Mouse (Mus musculus) ZHBTc4 (cell line): ENCODE measurements around the gene Lgalsl.

Experiments used
- DNase-seq: peaks from one replicate; pipeline ENCODE4 v3.0.0-alpha.2; 2011; ENCODE audit warnings: low read depth, low spot score

The Lgalsl gene

DNA sequence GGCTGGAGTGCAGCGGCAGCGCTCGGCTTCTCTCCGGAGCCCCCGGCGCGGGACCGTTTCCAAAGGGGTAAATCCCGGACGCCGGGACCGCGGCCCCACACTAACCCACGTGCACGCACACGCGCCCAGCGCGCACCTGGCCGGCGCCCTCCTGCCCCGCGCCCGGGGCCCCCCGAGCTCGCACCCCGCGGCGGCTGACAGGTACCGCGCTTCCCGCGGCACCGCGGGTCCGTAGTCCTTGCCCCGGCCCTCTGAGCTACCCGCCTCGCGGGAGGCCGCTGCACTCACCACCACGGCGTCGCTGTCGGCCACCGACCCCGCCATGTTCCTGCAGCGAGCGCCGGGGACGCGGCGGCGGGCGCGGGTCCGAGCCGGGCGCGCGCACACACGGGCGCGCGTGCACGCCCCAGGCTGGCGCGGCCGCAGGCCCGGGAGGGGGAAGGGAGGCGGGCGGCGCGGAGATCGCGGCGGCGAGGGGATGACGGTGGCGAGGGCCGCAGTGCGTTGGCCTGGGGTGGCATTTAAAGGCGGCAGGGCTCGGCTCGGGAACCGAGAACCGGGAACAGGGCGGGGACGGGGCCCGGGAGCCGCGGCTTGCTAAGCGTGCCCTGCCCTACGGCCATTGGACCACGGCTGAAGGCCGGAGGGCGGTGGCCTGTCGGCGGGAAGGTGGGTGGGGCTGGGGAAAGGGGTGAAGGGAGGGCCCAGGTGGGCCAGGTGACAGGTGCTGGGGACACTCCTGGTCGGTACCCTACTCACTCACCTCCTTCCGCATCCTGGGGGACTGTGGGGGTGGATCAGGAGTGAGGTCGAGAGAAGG is at the start of gene Lgalsl:
Gene Lgalsl (minus strand): TSS at position 371 of the 820 bp plus-strand sequence.
- peak; percentile 72 for DNase-seq

DNA sequence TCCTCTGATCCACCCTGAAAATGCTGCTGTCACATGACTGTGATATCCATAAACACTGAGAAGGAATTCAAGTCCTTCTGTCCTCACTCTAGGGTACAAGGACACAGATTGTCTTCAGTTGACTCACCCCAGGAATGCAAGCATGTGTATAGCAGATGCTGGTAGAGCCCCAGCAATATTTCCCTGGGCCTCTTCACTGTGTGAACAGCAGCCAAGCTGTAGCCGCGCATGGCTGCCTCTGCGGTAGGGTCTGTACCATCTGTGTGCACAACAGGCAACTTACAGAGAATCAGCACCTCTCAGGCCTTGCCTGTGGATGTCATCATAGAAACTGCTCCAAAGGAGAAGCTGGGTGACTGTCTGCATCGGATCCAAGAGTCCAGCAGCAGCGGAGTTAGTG is 47.8 kb upstream of the Lgalsl start:
- DNase-seq = no peak

- DNase-seq = no peak
Observed at GRCm38 (mm10) chr11:20877578-20878096, 46.8 kb upstream of the Lgalsl start.

GRCm38 (mm10) chr11:20873386-20873785 is 42.5 kb upstream of the Lgalsl start:
- DNase-seq = peak; percentile 77

DNA sequence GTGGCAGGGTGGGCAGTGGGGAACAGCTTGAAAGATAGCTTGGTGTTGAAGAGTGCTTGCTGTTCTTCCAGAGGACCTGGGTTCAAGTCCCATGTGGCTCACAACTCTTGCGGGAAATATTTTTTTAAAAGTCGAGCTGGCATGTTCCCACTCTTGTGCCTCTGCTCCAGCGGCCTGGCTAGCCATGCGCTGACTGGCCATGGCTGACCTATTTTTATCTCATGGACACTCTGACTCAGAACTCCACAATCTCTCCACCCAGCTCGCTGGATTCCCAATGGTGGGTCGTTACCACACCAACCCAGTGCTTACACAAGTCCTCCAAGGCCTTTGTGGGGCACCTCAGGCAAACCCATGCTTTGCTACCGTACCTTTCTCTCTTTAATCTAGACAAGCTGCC is 42.1 kb upstream of the Lgalsl start:
- DNase-seq = no peak

- no peak for DNase-seq
Observed at GRCm38 (mm10) chr11:20872444-20872843, 41.6 kb upstream of the Lgalsl start.

DNA sequence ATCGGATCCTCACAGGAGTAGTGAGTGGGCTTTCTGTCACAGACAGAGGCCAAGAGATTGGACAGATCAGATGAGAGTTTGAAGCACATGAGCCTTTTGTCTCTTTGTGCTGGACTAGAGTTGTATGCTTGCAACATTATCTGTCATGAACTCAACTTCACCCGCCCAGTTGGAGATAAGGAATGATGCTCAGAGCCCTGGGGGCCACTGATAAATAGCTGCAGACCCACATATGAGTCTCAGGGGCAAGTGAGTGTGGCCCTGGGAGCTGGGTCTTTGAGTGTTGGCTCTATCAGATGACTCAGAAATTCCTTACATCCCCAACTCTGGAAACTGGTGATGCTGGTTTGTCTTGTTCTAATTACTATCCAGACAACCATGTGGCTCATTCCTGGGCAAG is 39.1 kb upstream of the Lgalsl start:
- DNase-seq = no peak

DNA sequence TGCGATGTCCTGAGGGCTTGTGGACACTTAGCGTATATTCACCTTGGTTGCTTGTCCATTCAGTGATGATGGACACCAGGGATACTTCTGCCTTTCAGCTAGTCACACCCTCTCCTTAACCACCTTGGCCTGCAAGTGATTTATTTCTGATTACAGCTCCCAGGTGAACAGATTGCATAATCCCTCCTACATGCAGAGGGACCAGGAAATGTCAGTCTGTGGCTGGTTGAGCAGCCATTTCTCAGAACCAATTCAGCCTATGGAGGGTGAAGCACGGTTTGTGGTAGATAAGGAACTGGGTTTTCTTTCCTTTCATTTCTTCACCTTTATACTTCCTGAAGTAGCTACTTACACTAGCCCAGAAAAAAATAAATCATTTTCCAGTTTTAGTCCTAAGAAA is 34.6 kb upstream of the Lgalsl start:
- no peak for DNase-seq

GRCm38 (mm10) chr11:20864647-20865046 is 33.8 kb upstream of the Lgalsl start:
- peak; percentile 46 for DNase-seq

DNA sequence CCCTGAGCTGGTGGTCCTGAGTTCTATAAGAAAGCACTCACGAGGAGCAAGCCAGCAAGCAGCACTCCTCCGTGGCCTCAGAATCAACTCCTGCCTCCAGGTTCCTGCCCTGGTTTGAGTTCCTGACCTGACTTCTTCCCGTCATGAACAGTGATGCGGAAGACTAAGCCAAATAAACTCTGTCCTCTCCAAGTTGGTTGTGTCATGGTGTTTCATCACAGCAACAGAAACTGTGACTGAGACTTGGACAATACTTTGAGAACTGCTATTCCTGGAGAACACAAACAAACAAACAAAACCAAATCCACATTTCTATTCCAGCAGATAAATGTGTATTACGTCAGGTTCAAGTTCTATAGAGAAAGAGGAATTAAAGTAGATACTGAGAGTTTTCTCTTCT is 31.2 kb upstream of the Lgalsl start:
- no peak for DNase-seq

DNA sequence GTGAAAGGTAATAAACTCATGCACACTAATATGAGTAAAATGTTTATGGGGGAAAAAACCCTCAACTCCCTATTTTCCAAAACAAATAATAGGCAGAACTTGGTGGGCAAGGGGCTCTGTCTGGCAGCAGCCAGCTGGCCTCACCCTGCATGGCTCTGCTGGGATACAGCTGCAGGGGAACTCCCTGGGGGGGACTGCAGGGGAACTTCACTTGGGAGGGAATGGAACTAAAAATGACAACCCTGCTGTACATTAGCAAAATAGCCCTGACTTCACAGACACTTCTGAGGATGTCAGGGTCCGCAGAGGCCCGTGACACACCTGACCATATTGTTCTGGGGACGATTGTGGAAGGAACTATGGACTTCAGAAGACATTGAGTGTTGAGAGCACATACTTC is 29.5 kb upstream of the Lgalsl start:
- DNase-seq = no peak

DNA sequence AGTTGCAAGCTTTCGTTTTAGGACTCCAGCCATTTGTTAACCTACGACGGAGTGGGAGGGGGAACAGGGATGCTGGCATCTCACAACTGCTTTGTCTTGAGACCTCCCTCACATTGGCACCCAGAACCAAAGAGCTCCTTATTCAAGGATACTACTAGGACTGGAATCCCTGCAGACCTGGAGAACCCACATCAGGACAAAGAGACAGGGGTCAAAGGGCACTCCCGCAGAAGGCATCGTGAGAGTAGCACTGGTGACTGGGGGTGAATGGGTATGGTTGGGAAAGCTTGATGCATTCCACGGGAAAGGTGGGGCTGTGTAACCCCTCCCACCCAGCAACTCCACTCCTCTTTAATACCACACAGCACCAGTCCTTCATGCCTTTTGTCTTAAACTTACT is 29.0 kb upstream of the Lgalsl start:
- DNase-seq = peak; percentile 73

DNA sequence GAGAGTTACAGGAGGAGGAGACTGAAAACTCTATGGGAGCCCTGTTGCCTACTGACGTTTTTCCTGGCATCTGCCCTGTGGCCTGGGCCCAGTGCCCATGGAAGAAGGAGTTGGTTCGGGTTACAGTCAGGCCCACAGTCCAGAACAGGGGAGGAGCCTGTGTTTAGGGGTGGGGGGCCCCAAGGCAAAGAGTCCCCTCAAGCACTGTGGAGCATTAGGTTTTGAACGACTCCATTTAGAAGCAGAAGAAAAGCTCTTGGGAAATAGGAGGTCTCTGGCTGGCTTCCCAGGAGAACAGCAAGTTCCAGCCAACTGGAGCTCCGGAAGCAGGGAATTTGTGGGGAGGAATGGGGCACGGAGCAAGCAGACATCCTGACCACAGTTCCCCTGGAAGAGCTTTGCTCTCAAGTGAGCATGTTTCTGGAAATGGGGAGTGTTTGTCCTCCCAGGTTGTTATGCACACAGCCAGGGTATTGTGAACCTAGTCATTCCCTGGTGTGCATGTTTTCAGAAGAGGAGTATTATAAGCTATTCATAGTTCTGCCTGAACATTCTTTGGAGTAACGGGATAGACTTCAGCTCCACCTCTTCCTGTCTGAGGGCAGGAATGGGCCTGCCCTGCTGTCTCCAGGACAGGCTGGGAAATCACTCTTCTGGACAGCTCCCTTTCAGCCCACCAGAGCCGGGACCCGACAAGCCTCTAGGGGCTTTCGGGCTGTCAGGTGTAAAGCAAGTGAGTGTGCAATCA is 28.2 kb upstream of the Lgalsl start:
- DNase-seq = peak; percentile 45

DNA sequence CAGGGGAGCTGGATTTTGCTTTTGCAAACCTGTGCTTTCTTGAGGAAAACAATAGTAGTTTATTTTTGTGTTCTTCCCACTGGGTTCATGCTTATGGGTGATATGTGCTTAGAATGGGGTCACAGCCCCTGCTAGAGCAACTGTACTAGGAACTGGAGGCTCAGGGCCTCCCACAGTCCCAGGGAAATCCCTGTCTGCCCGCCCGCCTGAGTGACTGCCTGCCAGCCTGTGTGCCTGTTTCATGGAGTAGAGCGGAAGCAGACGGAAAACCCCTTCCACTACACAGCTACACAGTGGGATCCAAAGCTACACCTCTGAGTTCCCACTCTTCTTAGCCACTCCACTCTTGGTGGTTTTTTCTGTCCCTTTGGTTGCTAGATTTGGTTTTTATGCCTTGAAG is 27.1 kb upstream of the Lgalsl start:
- DNase-seq = no peak

DNA sequence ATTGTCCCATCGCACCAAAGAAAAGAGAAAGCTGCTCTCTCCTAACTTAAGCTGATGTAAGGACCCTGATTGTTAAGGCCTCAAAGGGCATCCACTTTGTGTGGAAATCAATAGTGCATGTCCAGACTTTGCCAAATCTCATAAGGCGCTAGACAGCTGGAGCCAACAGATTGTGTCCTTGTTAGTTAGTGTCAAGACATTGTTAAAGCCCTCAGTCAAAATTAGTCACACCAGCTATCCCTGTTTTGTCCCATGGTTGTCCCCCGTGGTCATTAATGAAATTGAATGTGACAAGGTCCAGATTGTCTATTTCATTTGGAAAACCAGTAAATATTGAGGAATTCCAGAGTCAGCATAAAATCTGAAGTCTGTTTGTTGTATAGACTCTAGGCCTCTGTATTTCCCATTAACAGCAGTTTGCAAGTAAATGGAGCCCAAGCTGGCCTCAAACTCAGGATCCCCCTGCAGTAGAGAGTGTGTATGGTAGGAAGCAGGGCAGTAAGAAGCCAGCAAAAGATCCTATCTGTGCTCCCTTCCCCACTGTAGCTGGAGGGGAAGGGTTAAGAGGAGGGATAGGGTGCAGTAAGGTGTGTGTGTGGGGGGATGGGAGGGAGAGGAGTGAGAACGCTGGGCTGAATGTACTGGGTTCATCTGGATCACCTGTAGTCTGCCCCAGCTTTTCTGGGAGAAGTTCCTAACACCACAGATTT is 23.3 kb upstream of the Lgalsl start:
- DNase-seq = no peak

- DNase-seq = no peak
Observed at GRCm38 (mm10) chr11:20850196-20850595, 19.3 kb upstream of the Lgalsl start.

- DNase-seq = no peak
Observed at GRCm38 (mm10) chr11:20849403-20849802, 18.5 kb upstream of the Lgalsl start.

DNA sequence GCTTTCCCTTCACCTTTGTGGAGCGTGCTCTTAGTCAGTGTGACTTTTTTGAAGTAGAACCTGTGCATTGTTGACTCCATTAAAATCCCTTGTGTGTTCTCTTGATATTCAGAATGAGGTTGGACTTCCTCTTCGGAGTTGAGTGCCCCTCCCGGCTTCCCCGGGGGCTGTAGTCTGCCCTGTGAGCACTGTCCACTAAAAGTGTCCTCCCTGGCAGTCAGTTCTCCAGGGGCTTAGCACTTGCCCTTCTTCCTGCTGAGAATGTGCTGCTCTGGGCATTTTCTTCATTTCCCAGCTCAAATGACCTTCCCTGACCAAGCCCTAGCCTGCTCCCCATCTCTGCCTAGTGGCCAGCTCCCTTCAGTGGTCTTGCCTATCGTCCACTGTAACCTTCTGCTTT is 6.5 kb upstream of the Lgalsl start:
- no peak for DNase-seq

- no peak for DNase-seq
Observed at GRCm38 (mm10) chr11:20831600-20832137, 813 bp upstream of the Lgalsl start.

DNA sequence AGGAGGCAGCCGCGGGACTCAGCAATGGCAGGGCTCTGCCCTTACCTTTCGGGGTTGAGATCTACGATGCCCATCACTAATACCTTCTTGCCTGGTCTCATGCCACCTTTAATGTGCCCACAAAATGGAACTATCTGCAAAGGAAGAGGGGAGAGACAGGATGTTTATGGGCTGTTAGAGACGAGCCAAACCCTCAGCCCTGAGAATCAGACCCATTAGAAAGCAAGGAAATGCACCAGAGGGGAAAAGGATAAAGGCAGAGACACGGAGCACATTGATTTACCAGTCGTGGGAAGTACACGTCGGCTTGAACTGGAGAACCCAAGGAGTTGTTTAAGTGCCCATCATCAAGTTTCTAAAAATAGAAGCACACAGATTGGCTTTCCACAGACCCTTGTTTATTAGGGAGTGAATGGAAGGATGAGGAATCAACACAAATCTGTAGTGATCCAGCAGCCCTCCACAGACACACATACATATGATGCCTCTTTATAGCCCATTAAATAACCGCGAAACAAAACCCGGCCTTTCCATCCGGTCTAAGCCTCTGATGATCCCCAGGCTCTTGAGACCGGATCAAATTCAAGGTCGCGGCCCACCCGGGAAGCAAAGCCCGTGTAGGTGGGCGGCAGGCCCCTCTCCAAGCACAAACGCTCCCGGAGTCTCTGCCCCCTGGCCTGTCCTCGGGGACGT is 717 bp downstream of the Lgalsl start:
- no peak for DNase-seq

DNA sequence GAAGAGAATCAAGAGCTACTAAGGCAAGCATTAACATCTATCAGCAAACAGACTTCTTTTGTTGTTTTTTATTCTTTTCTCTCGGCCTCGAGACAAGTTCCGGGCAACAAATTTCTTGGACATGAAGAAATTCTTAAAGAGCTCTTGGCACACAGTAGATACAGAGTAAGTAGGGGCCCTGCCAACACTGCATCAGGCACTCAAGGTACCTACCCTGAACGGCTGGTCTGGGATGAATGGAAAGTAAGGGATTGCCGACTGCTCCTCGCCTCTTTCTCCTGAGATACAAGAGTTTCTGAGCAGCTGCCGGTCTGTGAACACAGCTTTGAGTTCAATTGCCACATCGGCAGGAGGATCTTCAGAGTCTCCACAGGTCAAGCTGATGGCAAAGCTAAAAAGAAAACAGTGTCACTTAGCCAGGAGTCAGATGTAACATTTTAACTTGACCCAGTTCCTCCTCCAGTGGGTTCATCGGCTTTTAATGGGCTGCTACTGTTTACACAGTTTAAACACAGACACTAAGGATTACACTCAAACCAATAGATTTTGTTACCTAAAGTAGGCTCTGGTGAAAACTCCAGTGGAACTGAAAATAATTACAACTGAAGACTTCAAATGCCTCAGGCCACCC is 1.7 kb downstream of the Lgalsl start:
- no peak for DNase-seq
